Mouse (Mus musculus) fibroblast of lung, adult 2 months (primary cell): ENCODE results near the gene Map1lc3b.

Source experiments
- DNase-seq: peaks from one replicate; pipeline ENCODE4 v3.0.0-alpha.2; 2011; ENCODE audit warnings: low read depth

Map1lc3b gene

GRCm38 (mm10) chr8:121590203-121591177, at the start of gene Map1lc3b:
Map1lc3b (plus strand) TSS chr8:121590361.
- peak; percentile 87 for DNase-seq

GRCm38 (mm10) chr8:121541862-121542261, 48.3 kb upstream of the Map1lc3b start:
- DNase-seq: no peak

GRCm38 (mm10) chr8:121542901-121543300, 47.3 kb upstream of the Map1lc3b start:
- no peak for DNase-seq

- DNase-seq: no peak
Measured at GRCm38 (mm10) chr8:121544276-121544785, 45.8 kb upstream of the Map1lc3b start, which contains the start of gene 1700018B08Rik. 1700018B08Rik (minus strand) TSS chr8:121544320.

GRCm38 (mm10) chr8:121544936-121545335, 45.2 kb upstream of the Map1lc3b start:
- no peak for DNase-seq

GRCm38 (mm10) chr8:121547132-121547531, 43.0 kb upstream of the Map1lc3b start:
- peak; percentile 46 for DNase-seq

GRCm38 (mm10) chr8:121550056-121550455, 40.1 kb upstream of the Map1lc3b start:
- no peak for DNase-seq

- no peak for DNase-seq
Measured at GRCm38 (mm10) chr8:121551065-121551985, 38.8 kb upstream of the Map1lc3b start.

- no peak for DNase-seq
Measured at GRCm38 (mm10) chr8:121552506-121552905, 37.7 kb upstream of the Map1lc3b start.

GRCm38 (mm10) chr8:121553831-121554475, 36.2 kb upstream of the Map1lc3b start:
- DNase-seq: no peak

GRCm38 (mm10) chr8:121557746-121558145, 32.4 kb upstream of the Map1lc3b start:
- DNase-seq: no peak

- DNase-seq: no peak
Measured at GRCm38 (mm10) chr8:121558538-121558937, 31.6 kb upstream of the Map1lc3b start.

- no peak for DNase-seq
Measured at GRCm38 (mm10) chr8:121559801-121560200, 30.4 kb upstream of the Map1lc3b start.

- no peak for DNase-seq
Measured at GRCm38 (mm10) chr8:121560432-121561100, 29.6 kb upstream of the Map1lc3b start.

GRCm38 (mm10) chr8:121561636-121562345, 28.4 kb upstream of the Map1lc3b start:
- DNase-seq: no peak

- DNase-seq: no peak
Measured at GRCm38 (mm10) chr8:121562941-121563351, 27.2 kb upstream of the Map1lc3b start.

- no peak for DNase-seq
Measured at GRCm38 (mm10) chr8:121563701-121564100, 26.5 kb upstream of the Map1lc3b start.

- DNase-seq: no peak
Measured at GRCm38 (mm10) chr8:121568321-121568720, 21.8 kb upstream of the Map1lc3b start.

GRCm38 (mm10) chr8:121570335-121570734, 19.8 kb upstream of the Map1lc3b start:
- DNase-seq: no peak

- DNase-seq: no peak
Measured at GRCm38 (mm10) chr8:121570801-121571200, 19.4 kb upstream of the Map1lc3b start.
